Mouse (Mus musculus) forebrain, embryonic 14.5 days (tissue): ENCODE results near the gene Nacc1. TPM values are rescaled to one million over a fixed set of nuclear protein-coding genes. Genes with fewer than 3 reads are reported as not detected.

Experiments used
- ATAC-seq: fragments of 200-750 bp; cut with Nextera tagmentation; 2 replicates; pipeline ENCODE4 v1.8.0; 2017; ENCODE audit warnings: mild to moderate bottlenecking, moderate library complexity
- DNase-seq: peaks from one replicate; pipeline ENCODE4 v3.0.0-alpha.2; 2015; ENCODE audit warnings: low spot score
- H3K27ac ChIP-seq: fragments of 300-500 bp; sonication (generic); 2 replicates; pipeline ENCODE4 v1.5.1; 2014; ENCODE audit warnings: low read depth, mild to moderate bottlenecking, control low read depth, low read length, moderate library complexity
- H3K27me3 ChIP-seq: fragments of 300-500 bp; sonication (generic); replicated peaks from 2 replicates; pipeline ENCODE4 v1.6.1; 2014; ENCODE audit warnings: low read length, control low read depth, mixed read lengths; ENCODE audit not compliant: control insufficient read depth, insufficient read depth
- H3K36me3 ChIP-seq: fragments of 300-500 bp; sonication (generic); 2 replicates; pipeline ENCODE4 v1.6.1; 2014; ENCODE audit warnings: low read length, control low read depth; ENCODE audit not compliant: control insufficient read depth, insufficient read depth
- H3K4me1 ChIP-seq: fragments of 300-500 bp; sonication (generic); 2 replicates; pipeline ENCODE4 v1.6.1; 2014; ENCODE audit warnings: antibody characterized with exemption, low read length, control low read depth; ENCODE audit not compliant: control insufficient read depth, insufficient read depth
- H3K4me2 ChIP-seq: fragments of 300-500 bp; sonication (generic); 2 replicates; pipeline ENCODE4 v1.6.1; 2014; ENCODE audit warnings: mild to moderate bottlenecking, control low read depth, low read length
- H3K4me3 ChIP-seq: fragments of 300-500 bp; sonication (generic); 2 replicates; pipeline ENCODE4 v1.5.1; 2014; ENCODE audit warnings: low read depth, low read length, control low read depth
- H3K9ac ChIP-seq: fragments of 300-500 bp; sonication (generic); 2 replicates; pipeline ENCODE4 v1.6.1; 2014; ENCODE audit warnings: mild to moderate bottlenecking, low read length, control low read depth, moderate library complexity
- H3K9me3 ChIP-seq: fragments of 300-500 bp; sonication (generic); replicated peaks from 2 replicates; pipeline ENCODE4 v1.6.1; 2016; ENCODE audit warnings: low read length, control low read depth, mixed read lengths; ENCODE audit not compliant: control insufficient read depth
- WGBS: fragments of 180-500 bp; shearing (Covaris S2); extraction: QIAGEN DNeasy Blood & Tissue Kit; methylation state at CpG from one replicate; pipeline ENCODE4 v1.1.7; 2014; 5-methylcytosine and 5-hydroxymethylcytosine counted together
- polyA plus RNA-seq: library from polyadenylated mRNA; unstranded; fragments of >200 nt; fragmentation: Nextera tagmentation; extraction: Ambion mirVana; gene quantifications from 2 replicates; pipeline ENCODE4 v1.2.1, GENCODE M21; 2014

Nacc1 gene
- polyA plus RNA-seq, 1 experiment from 2014 or later = 17.6 TPM

DNA sequence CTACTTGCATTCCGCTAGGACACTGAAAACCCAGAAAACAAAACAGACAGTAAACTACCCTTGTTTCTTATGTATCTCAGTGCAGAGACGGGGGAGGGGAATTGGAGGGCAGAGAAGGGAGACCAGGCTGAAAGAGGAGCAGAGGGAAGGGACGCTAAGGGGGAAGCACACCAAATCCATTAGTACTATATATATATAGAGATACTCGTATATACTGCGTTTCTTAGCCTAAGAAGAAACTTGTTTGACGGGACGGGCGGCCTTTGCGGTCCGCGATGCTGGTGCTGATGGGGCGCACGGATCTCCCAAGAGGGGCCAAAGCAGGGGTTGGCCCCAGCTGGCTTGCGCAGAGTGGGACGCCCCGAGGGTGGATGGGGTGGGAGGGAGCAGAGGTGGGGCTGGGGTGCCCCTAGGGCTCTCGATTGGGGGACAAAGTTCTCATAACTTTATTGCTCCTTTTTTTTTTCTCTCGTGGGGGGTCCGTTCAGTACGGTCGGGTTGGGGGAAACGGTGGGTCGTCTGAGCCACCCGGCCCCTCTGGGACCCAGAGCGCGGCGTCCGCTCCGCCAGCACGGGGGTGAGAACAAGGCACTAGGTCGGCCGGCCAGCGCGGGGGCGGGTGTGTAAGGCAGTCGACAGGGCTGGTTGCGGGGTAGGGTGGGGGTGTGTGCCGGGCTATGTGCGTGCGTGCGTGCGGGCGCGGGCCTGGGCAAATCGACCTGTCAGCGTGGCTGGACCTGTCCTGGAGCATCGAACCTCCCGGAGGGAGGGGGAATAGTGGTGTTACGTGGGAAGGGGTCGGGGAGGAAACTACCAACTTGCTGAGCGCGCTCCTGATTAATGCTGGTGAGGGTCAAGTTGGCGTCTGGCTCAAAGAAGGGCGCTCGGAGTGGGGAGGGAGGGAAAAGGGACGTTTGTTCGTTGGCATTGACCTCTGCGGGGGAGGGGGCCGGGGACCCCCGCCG lies 17.5 kb upstream of the Nacc1 start:
- H3K27me3 ChIP-seq = peaks cover 44% of the 10 kb centered on the region
- H3K4me1 ChIP-seq = peaks cover 31% of the 10 kb centered on the region
- H3K9me3 ChIP-seq = no peaks in the 10 kb centered on the region
- ATAC-seq (no peak), DNase-seq (no peak)
- peak overlapping the region; percentile 90 for H3K27ac ChIP-seq
- 2% methylated on average over 51 of the region's 61 CpGs for whole genome bisulfite sequencing
- peaks cover 15% of the 10 kb centered on the region for H3K36me3 ChIP-seq
- peak overlapping the region; percentile 52 for H3K4me2 ChIP-seq
- H3K4me3 ChIP-seq = peak overlapping the region; percentile 27
- peak overlapping the region; percentile 75 for H3K9ac ChIP-seq

DNA sequence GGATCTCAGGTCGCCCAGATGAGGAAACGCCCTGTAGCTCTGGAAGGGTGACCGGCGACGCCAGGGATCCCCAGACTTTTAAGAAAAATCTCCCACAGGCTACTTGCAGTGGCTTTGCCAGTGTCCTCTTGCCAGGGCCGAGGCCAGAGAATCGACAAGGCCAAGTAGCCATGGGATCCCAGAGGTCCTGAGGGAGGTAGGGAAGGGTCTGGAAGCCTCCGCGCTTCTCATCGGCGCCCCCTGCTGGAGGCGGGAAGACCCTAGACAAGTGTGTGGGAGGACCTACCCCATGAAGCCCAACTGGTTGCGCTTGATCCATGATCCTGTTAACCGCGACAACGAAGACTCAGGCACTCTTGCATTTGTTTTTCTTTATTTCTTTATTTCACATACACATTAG lies 16.7 kb upstream of the Nacc1 start:
- Histone ChIP-seq H3K9me3 (no peaks in the 10 kb centered on the region), H3K4me1 (peaks cover 23% of the 10 kb centered on the region), H3K9ac (peak overlapping the region; percentile 75), H3K36me3 (peaks cover 16% of the 10 kb centered on the region), H3K4me2 (peak overlapping the region; percentile 52), H3K27ac (peak overlapping the region; percentile 90), H3K4me3 (peak overlapping the region; percentile 27; the same call in 1 of the 2 replicates), H3K27me3 (peaks cover 44% of the 10 kb centered on the region)
- DNase-seq (peak; percentile 83), ATAC-seq (no peak; the same call in 1 of the 2 replicates)
- 4% methylated on average over 16 of the region's 16 CpGs for WGBS

DNA sequence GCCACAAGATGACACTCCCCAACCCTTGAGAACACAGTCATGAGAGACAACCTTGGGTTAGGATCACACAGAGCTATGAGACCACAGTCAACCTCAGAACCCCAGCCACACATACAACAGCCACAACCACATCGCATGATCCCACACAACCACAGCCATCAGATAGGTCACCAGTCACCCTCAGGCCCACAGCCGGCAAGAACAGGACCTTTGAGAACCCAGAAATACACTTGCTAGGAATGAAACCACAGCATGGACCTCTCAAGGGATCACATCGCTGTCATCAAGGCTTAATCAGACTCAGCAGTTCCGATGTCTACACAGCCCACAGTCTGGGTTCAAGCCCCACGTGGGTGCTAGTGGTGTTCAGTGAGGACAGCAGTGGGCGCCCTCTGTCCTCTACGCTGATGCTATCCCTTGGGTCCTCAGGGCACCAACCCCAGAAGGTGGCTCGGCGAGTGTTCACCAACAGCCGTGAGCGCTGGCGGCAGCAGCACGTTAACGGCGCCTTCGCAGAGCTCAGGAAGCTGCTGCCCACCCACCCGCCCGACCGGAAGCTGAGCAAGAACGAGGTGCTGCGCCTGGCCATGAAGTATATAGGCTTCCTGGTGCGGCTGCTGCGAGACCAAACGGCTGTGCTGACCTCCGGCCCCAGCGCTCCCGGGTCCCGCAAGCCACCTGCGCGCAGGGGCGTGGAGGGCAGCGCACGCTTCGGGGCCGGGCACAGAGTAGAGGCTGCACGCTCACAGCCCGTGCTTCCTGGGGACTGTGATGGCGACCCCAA lies 16.0 kb upstream of the Nacc1 start:
- H3K9ac ChIP-seq = peak overlapping the region; percentile 43
- H3K9me3 ChIP-seq = no peaks in the 10 kb centered on the region
- WGBS = 16% methylated on average over 33 of the region's 38 CpGs
- H3K27ac ChIP-seq = peak overlapping the region; percentile 90
- ATAC-seq (no peak), DNase-seq (no peak)
- peaks cover 41% of the 10 kb centered on the region for H3K27me3 ChIP-seq
- peaks cover 25% of the 10 kb centered on the region for H3K4me1 ChIP-seq
- H3K36me3 ChIP-seq = peaks cover 23% of the 10 kb centered on the region
- H3K4me2 ChIP-seq = peak overlapping the region; percentile 52
- H3K4me3 ChIP-seq = no peak overlapping the region

- H3K27ac ChIP-seq = no peak overlapping the region
- no peak for ATAC-seq
- peaks cover 38% of the 10 kb centered on the region for H3K27me3 ChIP-seq
- no peaks in the 10 kb centered on the region for H3K9me3 ChIP-seq
- H3K9ac ChIP-seq = no peak overlapping the region; the same call in 1 of the 2 replicates
- H3K4me2 ChIP-seq = 0 out of 2 replicates have a peak overlapping the region, but pooled peaks have one; percentile 52
- no peak for DNase-seq
- peaks cover 27% of the 10 kb centered on the region for H3K36me3 ChIP-seq
- H3K4me1 ChIP-seq = peaks cover 21% of the 10 kb centered on the region
- 75% methylated on average over 6 of the region's 6 CpGs for WGBS
- H3K4me3 ChIP-seq = no peak overlapping the region
These were observed 15.4 kb upstream of the Nacc1 start for GRCm38 (mm10) chr8:84702963-84703465.

GRCm38 (mm10) chr8:84702561-84702960 lies 14.9 kb upstream of the Nacc1 start:
- Histone ChIP-seq H3K4me1 (peaks cover 17% of the 10 kb centered on the region), H3K27me3 (peaks cover 34% of the 10 kb centered on the region), H3K27ac (no peak overlapping the region), H3K9ac (no peak overlapping the region), H3K4me3 (no peak overlapping the region), H3K4me2 (peak overlapping the region; percentile 7; the same call in 1 of the 2 replicates), H3K36me3 (peaks cover 27% of the 10 kb centered on the region), H3K9me3 (no peaks in the 10 kb centered on the region)
- DNase-seq (no peak), ATAC-seq (no peak)
- WGBS = 76% methylated on average over 9 of the region's 9 CpGs

GRCm38 (mm10) chr8:84700941-84701911 lies 13.6 kb upstream of the Nacc1 start, which contains the start of gene Lyl1:
TSS of gene Lyl1 (plus strand) at chr8:84701457.
- Histone ChIP-seq H3K27ac (peak within 1 kb of the TSS; percentile 58; the same call in 1 of the 2 replicates), H3K36me3 (peaks cover 38% of the 10 kb centered on the region), H3K4me1 (peaks cover 12% of the 10 kb centered on the region), H3K9me3 (no peaks in the 10 kb centered on the region), H3K4me3 (no peak within 1 kb of the TSS), H3K9ac (peak within 1 kb of the TSS; percentile 40; the same call in 1 of the 2 replicates), H3K27me3 (peaks cover 29% of the 10 kb centered on the region), H3K4me2 (peak within 1 kb of the TSS; percentile 7; the same call in 1 of the 2 replicates)
- DNase-seq (no peak), ATAC-seq (no peak)
- 14% methylated on average over 34 of the region's 34 CpGs for WGBS

- peaks cover 12% of the 10 kb centered on the region for H3K4me1 ChIP-seq
- H3K27me3 ChIP-seq = peaks cover 29% of the 10 kb centered on the region
- no peak overlapping the region for H3K4me3 ChIP-seq
- H3K4me2 ChIP-seq = no peak overlapping the region
- peak overlapping the region; percentile 52; the same call in 1 of the 2 replicates for H3K27ac ChIP-seq
- H3K36me3 ChIP-seq = peaks cover 43% of the 10 kb centered on the region
- 87% methylated on average over 5 of the region's 5 CpGs for WGBS
- no peak overlapping the region for H3K9ac ChIP-seq
- ATAC-seq = no peak
- no peak for DNase-seq
- H3K9me3 ChIP-seq = no peaks in the 10 kb centered on the region
These were observed 12.9 kb upstream of the Nacc1 start for GRCm38 (mm10) chr8:84700526-84700925.
